Mouse (Mus musculus) urinary bladder, adult 2 months (tissue): ENCODE results near the gene Olfr1318. TPM values are rescaled to one million over a fixed set of nuclear protein-coding genes. Genes with fewer than 3 reads are reported as not detected.

Experiments used
- DNase-seq: peaks from one replicate; pipeline ENCODE4 v3.0.0; 2022; ENCODE audit warnings: low spot score
- polyA plus RNA-seq: library from polyadenylated mRNA; depleted of rRNA; stranded (reverse); fragments of >200 nt; gene quantifications from 2 replicates; pipeline ENCODE4 v1.2.3, GENCODE M21; 2012; rRNA removed

Olfr1318 gene
- not detected in 2 replicates for polyA plus RNA-seq

GRCm38 (mm10) chr2:112153898-112154297 lies at the start of gene Olfr1318:
TSS of gene Olfr1318 (plus strand) at chr2:112154198.
- DNase-seq = no peak

GRCm38 (mm10) chr2:112115340-112115739 lies 38.7 kb upstream of the Olfr1318 start, which contains the start of gene Olfr1315-ps1:
TSS of gene Olfr1315-ps1 (minus strand) at chr2:112115440.
- DNase-seq = no peak

- no peak for DNase-seq
Observed at GRCm38 (mm10) chr2:112134877-112135276, 19.1 kb upstream of the Olfr1318 start, which contains the start of gene Olfr1316. TSS of gene Olfr1316 (minus strand) at chr2:112134977.

- no peak for DNase-seq
Observed at GRCm38 (mm10) chr2:112140029-112140428, 14.0 kb upstream of the Olfr1318 start, which contains the start of gene Olfr1317. TSS of gene Olfr1317 (plus strand) at chr2:112140329.

GRCm38 (mm10) chr2:112196859-112197258 lies 42.9 kb downstream of the Olfr1318 start:
- DNase-seq = no peak

- DNase-seq = no peak
Observed at GRCm38 (mm10) chr2:112203056-112203455, 49.1 kb downstream of the Olfr1318 start.

Other genes with a start within 250 kb of the Olfr1318 start
- not detected in 2 replicates for gene Olfr1306, start 237.9 kb upstream of the Olfr1318 start, polyA plus RNA-seq
- not detected in 2 replicates for gene Olfr1307, start 204.8 kb upstream of the Olfr1318 start, polyA plus RNA-seq
- gene Olfr1308, start 189.3 kb upstream of the Olfr1318 start, polyA plus RNA-seq = not detected in 2 replicates
- not detected in 2 replicates for gene Olfr1309, start 163.9 kb upstream of the Olfr1318 start, polyA plus RNA-seq
- not detected in 2 replicates for gene Olfr1310, start 141.5 kb upstream of the Olfr1318 start, polyA plus RNA-seq
- gene Olfr1311, start 129.8 kb upstream of the Olfr1318 start, polyA plus RNA-seq = not detected in 2 replicates
- gene Olfr1312, start 104.0 kb upstream of the Olfr1318 start, polyA plus RNA-seq = not detected in 2 replicates
- not detected in 2 replicates for gene Olfr1313, start 76.4 kb upstream of the Olfr1318 start, polyA plus RNA-seq
- 0.08 TPM in 1 of 2 replicates, not detected in the other for gene Olfr1314, start 57.4 kb upstream of the Olfr1318 start, polyA plus RNA-seq
- gene Olfr1315-ps1, start 38.8 kb upstream of the Olfr1318 start, polyA plus RNA-seq = not detected in 2 replicates
- not detected in 2 replicates for gene Olfr1316, start 19.2 kb upstream of the Olfr1318 start, polyA plus RNA-seq
- gene Olfr1317, start 13.9 kb upstream of the Olfr1318 start, polyA plus RNA-seq = not detected in 2 replicates
- gene Lpcat4, start 85.3 kb downstream of the Olfr1318 start, polyA plus RNA-seq = 49.2 and 51.3 TPM in 2 replicates
- gene Nutm1, start 105.1 kb downstream of the Olfr1318 start, polyA plus RNA-seq = not detected in 2 replicates
- gene Nop10, start 107.7 kb downstream of the Olfr1318 start, polyA plus RNA-seq = 101 and 145 TPM in 2 replicates
- 80.4 and 84.2 TPM in 2 replicates for gene Slc12a6, start 111.6 kb downstream of the Olfr1318 start, polyA plus RNA-seq
- gene Gm21985, start 112.1 kb downstream of the Olfr1318 start, polyA plus RNA-seq = 0.03 and 0.06 TPM in 2 replicates
- 89.9 and 92.4 TPM in 2 replicates for gene Emc4, start 213.8 kb downstream of the Olfr1318 start, polyA plus RNA-seq
- gene Katnbl1, start 225.0 kb downstream of the Olfr1318 start, polyA plus RNA-seq = 10.6 and 12.8 TPM in 2 replicates